Mouse (Mus musculus): ENCODE measurements around the gene Men1.

Men1 gene

GRCm38 (mm10) chr19:6364842-6365241 lies 30.1 kb downstream of the Men1 start:
- no peak for DNase-seq (ENCODE audit: low spot score)

- DNase-seq (ENCODE audit: low spot score) = no peak
These were observed 35.4 kb downstream of the Men1 start for GRCm38 (mm10) chr19:6370175-6370574.

GRCm38 (mm10) chr19:6372433-6372832 lies 37.7 kb downstream of the Men1 start:
- no peak for DNase-seq (ENCODE audit: low spot score)

- no peak for DNase-seq (ENCODE audit: low spot score)
These were observed 39.0 kb downstream of the Men1 start for GRCm38 (mm10) chr19:6373539-6374400.

- no peak for DNase-seq (ENCODE audit: low spot score)
These were observed 39.8 kb downstream of the Men1 start for GRCm38 (mm10) chr19:6374571-6374970.

GRCm38 (mm10) chr19:6375423-6376254 lies 40.9 kb downstream of the Men1 start:
- DNase-seq (ENCODE audit: low spot score) = no peak

GRCm38 (mm10) chr19:6376255-6376564 lies 41.4 kb downstream of the Men1 start:
- no peak for DNase-seq (ENCODE audit: low spot score)

- no peak for DNase-seq (ENCODE audit: low spot score)
These were observed 41.9 kb downstream of the Men1 start for GRCm38 (mm10) chr19:6376643-6377042.

GRCm38 (mm10) chr19:6377327-6378040 lies 42.7 kb downstream of the Men1 start:
- no peak for DNase-seq (ENCODE audit: low spot score)

GRCm38 (mm10) chr19:6380411-6381166 lies 45.8 kb downstream of the Men1 start:
- no peak for DNase-seq (ENCODE audit: low spot score)

- DNase-seq (ENCODE audit: low spot score) = no peak
These were observed 46.5 kb downstream of the Men1 start for GRCm38 (mm10) chr19:6381238-6381637.

GRCm38 (mm10) chr19:6382323-6382924 lies 47.6 kb downstream of the Men1 start:
- DNase-seq (ENCODE audit: low spot score) = no peak

- no peak for DNase-seq (ENCODE audit: low spot score)
These were observed 48.7 kb downstream of the Men1 start for GRCm38 (mm10) chr19:6383470-6383869.

GRCm38 (mm10) chr19:6384128-6384527 lies 49.3 kb downstream of the Men1 start, which contains the start of gene Pygm:
Gene Pygm (plus strand): TSS chr19:6384399.
- no peak for DNase-seq (ENCODE audit: low spot score)

GRCm38 (mm10) chr19:6384954-6385353 lies 50.2 kb downstream of the Men1 start:
- no peak for DNase-seq (ENCODE audit: low spot score)

- no peak for DNase-seq (ENCODE audit: low spot score)
These were observed 50.6 kb downstream of the Men1 start for GRCm38 (mm10) chr19:6385419-6385818.

GRCm38 (mm10) chr19:6385821-6386220 lies 51.0 kb downstream of the Men1 start:
- no peak for DNase-seq (ENCODE audit: low spot score)

- DNase-seq (ENCODE audit: low spot score) = no peak
These were observed 51.5 kb downstream of the Men1 start for GRCm38 (mm10) chr19:6386234-6386633.

GRCm38 (mm10) chr19:6388006-6388405 lies 53.2 kb downstream of the Men1 start:
- DNase-seq (ENCODE audit: low spot score) = no peak

GRCm38 (mm10) chr19:6389803-6390202 lies 55.0 kb downstream of the Men1 start:
- DNase-seq (ENCODE audit: low spot score) = peak; percentile 88

GRCm38 (mm10) chr19:6390251-6390650 lies 55.5 kb downstream of the Men1 start:
- no peak for DNase-seq (ENCODE audit: low spot score)
